Mouse (Mus musculus) midbrain, postnatal 0 days (tissue): ENCODE measurements at regions not wholly inside any gene's neighbourhood (a gene's known extent, or its start where the extent isn't known, plus 50 kb on each side); places are given as distances from the start of the nearest gene placed in this dataset.

Experiments used
- ATAC-seq: fragments of 200-750 bp; cut with Nextera tagmentation; 2 replicates; pipeline ENCODE4 v1.8.0; 2017; ENCODE audit warnings: moderate number of reproducible peaks, mild to moderate bottlenecking, moderate TSS enrichment, moderate library complexity; ENCODE audit not compliant: low FRiP score
- DNase-seq: peaks from one replicate; pipeline ENCODE4 v3.0.0-alpha.2; 2015; ENCODE audit warnings: low spot score
- H3K27ac ChIP-seq: fragments of 300-500 bp; sonication (generic); 2 replicates; pipeline ENCODE4 v1.5.1; 2014; ENCODE audit warnings: low read depth, mild to moderate bottlenecking, low read length, mixed read lengths
- H3K27me3 ChIP-seq: fragments of 300-500 bp; sonication (generic); 2 replicates; pipeline ENCODE4 v1.6.1; 2014; ENCODE audit warnings: low read length, control low read depth, mixed read lengths; ENCODE audit not compliant: insufficient read depth
- H3K36me3 ChIP-seq: fragments of 300-500 bp; sonication (generic); 2 replicates; pipeline ENCODE4 v1.6.1; 2014; ENCODE audit warnings: low read length, control low read depth, mixed read lengths; ENCODE audit not compliant: insufficient read depth
- H3K4me1 ChIP-seq: fragments of 300-500 bp; sonication (generic); 2 replicates; pipeline ENCODE4 v1.6.1; 2014; ENCODE audit warnings: mild to moderate bottlenecking, control low read depth, antibody characterized with exemption, low read length, mixed read lengths; ENCODE audit not compliant: insufficient read depth
- H3K4me2 ChIP-seq: fragments of 300-500 bp; sonication (generic); 2 replicates; pipeline ENCODE4 v1.6.1; 2014; ENCODE audit warnings: low read depth, mild to moderate bottlenecking, low read length, mixed read lengths; ENCODE audit not compliant: poor library complexity, severe bottlenecking
- H3K4me3 ChIP-seq: fragments of 300-500 bp; sonication (generic); 2 replicates; pipeline ENCODE4 v1.5.1; 2014; ENCODE audit warnings: low read depth, mild to moderate bottlenecking, low read length, moderate library complexity
- H3K9ac ChIP-seq: fragments of 300-500 bp; sonication (generic); replicated peaks from 2 replicates; pipeline ENCODE4 v1.6.1; 2014; ENCODE audit warnings: mild to moderate bottlenecking, low read length, moderate library complexity, mixed read lengths; ENCODE audit not compliant: poor library complexity, severe bottlenecking
- H3K9me3 ChIP-seq: fragments of 300-500 bp; sonication (generic); 2 replicates; pipeline ENCODE4 v1.6.1; 2016; ENCODE audit warnings: low read length, control low read depth
- CTCF ChIP-seq: IDR thresholded peaks from 2 replicates; pipeline ENCODE4 v1.5.1; 2016; ENCODE audit warnings: antibody characterized with exemption, mild to moderate bottlenecking
- WGBS: fragments of 180-500 bp; shearing (Covaris S2); extraction: QIAGEN DNeasy Blood & Tissue Kit; methylation state at CpG from one replicate; pipeline ENCODE4 v1.1.7; 2014; 5-methylcytosine and 5-hydroxymethylcytosine counted together

GRCm38 (mm10) chr15:68520759-68521158 is 2020.0 kb upstream of the Lrrc6 start:
- 78% methylated on average over 2 of the region's 2 CpGs for WGBS
- Histone ChIP-seq H3K27me3 (no peaks in the 10 kb centered on the region), H3K9ac (no peak overlapping the region), H3K27ac (no peak overlapping the region), H3K4me2 (no peak overlapping the region), H3K4me1 (no peaks in the 10 kb centered on the region), H3K36me3 (no peaks in the 10 kb centered on the region), H3K4me3 (no peak overlapping the region), H3K9me3 (no peaks in the 10 kb centered on the region)
- TF ChIP-seq CTCF: no peak
- ATAC-seq (no peak), DNase-seq (no peak)

DNA sequence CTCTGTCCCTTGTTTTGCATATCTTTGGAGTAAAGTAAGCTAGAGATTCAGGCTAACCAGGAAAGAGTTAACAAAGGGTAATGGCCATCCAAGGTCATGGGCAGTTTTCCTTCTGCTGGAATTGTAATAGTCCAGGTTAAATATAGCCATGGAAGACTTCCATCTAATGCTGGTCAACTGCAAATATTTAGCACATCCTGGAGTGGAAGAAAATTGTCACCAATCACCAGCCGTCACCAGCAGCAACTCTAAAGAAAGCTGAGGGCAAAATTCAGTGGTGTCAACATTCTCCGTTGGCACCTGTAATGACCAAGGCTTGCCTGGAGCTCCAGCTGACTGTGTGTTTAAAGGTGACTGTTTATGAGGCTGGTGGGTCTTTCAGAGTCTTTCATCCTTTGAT is 2011.7 kb upstream of the Lrrc6 start:
- Histone ChIP-seq H3K4me3 (no peak overlapping the region), H3K9ac (no peak overlapping the region), H3K36me3 (no peaks in the 10 kb centered on the region), H3K27ac (no peak overlapping the region), H3K4me1 (no peaks in the 10 kb centered on the region), H3K9me3 (no peaks in the 10 kb centered on the region), H3K4me2 (no peak overlapping the region), H3K27me3 (no peaks in the 10 kb centered on the region)
- no peak for TF ChIP-seq CTCF
- DNase-seq (no peak), ATAC-seq (no peak)
- WGBS: 98% methylated on average over 2 of the region's 2 CpGs

DNA sequence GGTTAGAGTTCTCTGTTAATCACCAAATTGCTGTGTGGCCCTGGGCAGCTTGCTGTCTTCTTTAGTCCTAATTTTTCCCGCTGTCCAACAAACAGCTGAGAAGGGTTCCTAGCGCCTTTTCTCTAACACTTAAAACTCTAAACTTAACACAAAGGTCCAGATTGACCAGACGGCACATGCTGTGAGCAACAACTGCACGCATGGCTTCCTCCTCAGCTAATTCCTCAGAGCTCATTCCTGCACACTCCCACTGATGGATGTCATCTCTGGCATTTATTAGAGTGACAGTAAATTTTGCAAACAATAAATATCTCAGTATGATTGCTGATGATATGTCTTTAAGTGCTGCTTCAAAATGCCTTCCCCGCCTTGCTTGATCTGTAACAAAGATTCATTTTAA is 2007.5 kb upstream of the Lrrc6 start:
- Histone ChIP-seq H3K4me3 (no peak overlapping the region), H3K36me3 (no peaks in the 10 kb centered on the region), H3K27me3 (no peaks in the 10 kb centered on the region), H3K9me3 (no peaks in the 10 kb centered on the region), H3K4me1 (no peaks in the 10 kb centered on the region), H3K4me2 (no peak overlapping the region), H3K9ac (no peak overlapping the region), H3K27ac (no peak overlapping the region)
- no peak for TF ChIP-seq CTCF
- WGBS: 82% methylated on average over 5 of the region's 5 CpGs
- no peak for ATAC-seq
- DNase-seq: no peak

GRCm38 (mm10) chr15:68506093-68506492 is 2005.4 kb upstream of the Lrrc6 start:
- DNase-seq (no peak), ATAC-seq (no peak)
- Histone ChIP-seq H3K4me1 (no peaks in the 10 kb centered on the region), H3K27ac (no peak overlapping the region), H3K4me2 (no peak overlapping the region), H3K9ac (no peak overlapping the region), H3K4me3 (no peak overlapping the region), H3K9me3 (no peaks in the 10 kb centered on the region), H3K27me3 (no peaks in the 10 kb centered on the region), H3K36me3 (no peaks in the 10 kb centered on the region)
- WGBS: 82% methylated on average over 2 of the region's 2 CpGs
- TF ChIP-seq CTCF: no peak

GRCm38 (mm10) chr15:68496438-68496837 is 1995.7 kb upstream of the Lrrc6 start:
- Histone ChIP-seq H3K4me1 (no peaks in the 10 kb centered on the region), H3K9me3 (no peaks in the 10 kb centered on the region), H3K27ac (no peak overlapping the region), H3K4me3 (no peak overlapping the region), H3K4me2 (no peak overlapping the region), H3K9ac (no peak overlapping the region), H3K36me3 (no peaks in the 10 kb centered on the region), H3K27me3 (no peaks in the 10 kb centered on the region)
- DNase-seq (no peak), ATAC-seq (no peak)
- no peak for TF ChIP-seq CTCF
- WGBS: 83% methylated on average over 2 of the region's 2 CpGs

- Histone ChIP-seq H3K4me3 (no peak overlapping the region), H3K9ac (no peak overlapping the region), H3K27me3 (no peaks in the 10 kb centered on the region), H3K36me3 (no peaks in the 10 kb centered on the region), H3K4me2 (no peak overlapping the region), H3K27ac (no peak overlapping the region), H3K4me1 (no peaks in the 10 kb centered on the region), H3K9me3 (no peaks in the 10 kb centered on the region)
- WGBS: 92% methylated on average over 1 of the region's 1 CpGs
- DNase-seq (no peak), ATAC-seq (no peak)
- TF ChIP-seq CTCF: no peak
Measured at GRCm38 (mm10) chr15:68484789-68485188, 1984.1 kb upstream of the Lrrc6 start.

- Histone ChIP-seq H3K9ac (no peak overlapping the region), H3K4me3 (no peak overlapping the region), H3K27me3 (no peaks in the 10 kb centered on the region), H3K36me3 (no peaks in the 10 kb centered on the region), H3K4me1 (no peaks in the 10 kb centered on the region), H3K27ac (no peak overlapping the region), H3K4me2 (no peak overlapping the region), H3K9me3 (no peaks in the 10 kb centered on the region)
- DNase-seq (no peak), ATAC-seq (no peak)
- WGBS: 88% methylated on average over 5 of the region's 5 CpGs
- no peak for TF ChIP-seq CTCF
Measured at GRCm38 (mm10) chr15:68477745-68478144, 1977.0 kb upstream of the Lrrc6 start.
